Mouse (Mus musculus) frontal cortex, postnatal 36 days (tissue): ENCODE data around the gene Slc6a5.

Source experiments
- DNase-seq, 2 experiments: peaks; one replicate each; pipeline ENCODE4 v3.0.0; 2022; ENCODE audit warnings: low spot score in 2 of 2

Gene Slc6a5

GRCm38 (mm10) chr7:49981511-49982227 is 71.7 kb downstream of the Slc6a5 start:
- DNase-seq: no peak

GRCm38 (mm10) chr7:49984698-49985097 is 74.8 kb downstream of the Slc6a5 start:
- DNase-seq: no peak

- no peak for DNase-seq
Measured at GRCm38 (mm10) chr7:49985947-49986346, 76.0 kb downstream of the Slc6a5 start.

- no peak for DNase-seq
Measured at GRCm38 (mm10) chr7:49999321-49999720, 89.4 kb downstream of the Slc6a5 start.

- no peak for DNase-seq
Measured at GRCm38 (mm10) chr7:50005268-50005667, 95.3 kb downstream of the Slc6a5 start.
